Mouse (Mus musculus): Measurements from ENCODE around the gene Cpm. TPM values are rescaled to one million over a fixed set of nuclear protein-coding genes. Genes with fewer than 3 reads are reported as not detected.
"Not testable (repeated sequence)": the region's sequence is repeated elsewhere in the genome, so short reads cannot be mapped to it uniquely, and the experiment has no call there.

Gene Cpm
- total RNA-seq, 2 experiments from 2014 or later, result 5.7 to 5.9 TPM

DNA sequence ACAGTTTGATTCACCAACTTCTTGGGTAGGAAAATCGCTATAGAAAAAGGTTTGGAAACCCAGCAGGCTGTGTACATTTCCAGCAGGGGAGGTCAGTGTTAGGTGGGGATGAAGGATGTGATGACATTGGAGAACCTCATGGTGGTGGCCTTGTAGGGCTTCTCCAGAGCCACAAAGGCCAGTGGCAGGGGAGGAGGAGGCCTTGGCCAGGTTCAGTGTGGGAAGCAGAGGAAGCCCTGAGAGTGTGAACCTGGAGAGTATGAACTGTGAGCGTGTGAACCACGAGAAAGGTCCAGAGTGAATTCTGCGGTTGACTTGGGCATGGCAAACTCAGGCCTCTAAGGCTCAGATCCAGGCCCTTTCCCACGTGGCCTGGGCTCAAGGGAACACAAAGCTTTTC lies 99.3 kb downstream of the Cpm start:
- DNase-seq, result no peak
- intact Hi-C loops (cut with DNase I), result no loop called here

DNA sequence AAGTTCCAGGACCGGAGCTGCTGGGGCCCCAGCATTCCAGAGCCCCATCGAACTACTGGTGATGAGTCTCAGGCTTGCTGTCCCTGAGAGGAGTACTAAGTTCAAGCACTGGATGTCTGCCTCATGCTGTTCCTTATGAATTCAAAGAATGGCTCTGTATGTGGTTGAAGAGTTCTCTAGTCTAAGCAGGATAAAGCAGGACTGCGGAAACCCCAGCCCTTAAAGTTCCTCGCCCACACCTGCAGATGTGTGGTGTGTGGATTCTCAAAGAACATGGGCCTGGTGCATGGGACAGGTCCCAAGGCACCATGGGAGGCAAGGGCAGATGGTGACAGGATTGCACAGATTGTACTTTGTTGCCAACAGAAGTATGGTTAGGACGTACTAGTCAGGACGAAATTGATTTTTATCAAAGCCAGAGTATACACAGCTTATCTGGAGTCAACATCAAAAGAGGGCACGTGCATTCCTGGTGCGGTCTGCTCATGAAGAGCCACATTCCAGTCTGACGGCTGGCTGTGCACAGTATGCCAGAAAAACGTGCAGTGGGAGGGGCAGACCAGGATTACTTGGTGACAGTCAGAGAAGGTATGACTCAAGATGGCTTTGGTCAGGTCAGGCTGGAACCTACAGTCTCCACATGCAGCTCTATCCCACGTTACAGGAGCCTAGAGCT lies 100.0 kb downstream of the Cpm start:
- intact Hi-C loops (cut with DNase I), result no loop called here
- DNase-seq, result no peak

DNA sequence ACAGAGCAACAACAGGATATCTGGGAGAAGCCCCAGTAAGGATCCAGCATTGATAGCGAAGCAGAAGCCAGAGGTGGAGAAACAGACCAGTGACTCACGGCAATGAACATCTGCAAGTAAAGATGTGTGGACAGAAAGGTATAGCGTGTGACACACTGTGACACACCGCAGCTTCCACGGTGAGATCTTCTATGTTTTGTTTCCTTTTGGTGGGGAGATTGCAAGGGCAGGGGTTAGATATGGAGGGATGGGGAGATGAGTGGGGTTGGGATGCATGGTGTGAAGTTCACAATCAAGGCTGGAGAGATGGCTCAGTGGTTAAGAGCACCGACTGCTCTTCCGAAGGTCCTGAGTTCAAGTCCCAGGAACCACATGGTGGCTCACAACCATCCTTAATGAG lies 100.8 kb downstream of the Cpm start:
- DNase-seq, result no peak
- intact Hi-C loops (cut with DNase I), result loop anchor here (2.0 kb wide), 1 partner anchor 381 kb away; no protein-coding TSS in a partner anchor

DNA sequence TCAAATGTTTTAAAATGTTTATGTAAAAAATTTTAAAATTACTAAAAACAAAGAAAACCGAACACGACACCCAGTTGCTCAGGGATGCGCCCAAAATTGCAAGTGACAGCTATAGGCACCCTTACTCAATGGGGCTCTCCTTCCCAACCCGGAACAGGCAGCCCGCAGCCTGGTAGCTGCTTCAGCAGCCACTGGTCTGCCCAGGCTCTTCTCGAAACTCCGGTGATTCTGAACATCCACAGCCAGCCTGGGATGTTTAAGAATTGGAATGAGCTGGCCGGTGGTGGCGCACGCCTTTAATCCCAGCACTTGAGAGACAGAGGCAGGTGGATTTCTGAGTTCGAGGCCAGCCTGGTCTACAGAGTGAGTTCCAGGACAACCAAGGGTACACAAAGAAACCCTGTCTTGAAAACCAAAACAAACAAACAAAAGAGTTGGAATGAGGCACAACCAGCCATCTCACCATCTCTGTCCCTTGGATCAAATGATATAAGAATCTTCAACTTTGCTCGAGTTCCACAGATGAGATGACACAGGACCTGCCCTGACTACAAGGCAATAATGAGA lies 101.4 kb downstream of the Cpm start:
- intact Hi-C loops (cut with DNase I), result loop anchor here (1.0 to 2.0 kb wide), 2 partner anchors 380 to 640 kb away; no protein-coding TSS in a partner anchor
- DNase-seq, result no peak

DNA sequence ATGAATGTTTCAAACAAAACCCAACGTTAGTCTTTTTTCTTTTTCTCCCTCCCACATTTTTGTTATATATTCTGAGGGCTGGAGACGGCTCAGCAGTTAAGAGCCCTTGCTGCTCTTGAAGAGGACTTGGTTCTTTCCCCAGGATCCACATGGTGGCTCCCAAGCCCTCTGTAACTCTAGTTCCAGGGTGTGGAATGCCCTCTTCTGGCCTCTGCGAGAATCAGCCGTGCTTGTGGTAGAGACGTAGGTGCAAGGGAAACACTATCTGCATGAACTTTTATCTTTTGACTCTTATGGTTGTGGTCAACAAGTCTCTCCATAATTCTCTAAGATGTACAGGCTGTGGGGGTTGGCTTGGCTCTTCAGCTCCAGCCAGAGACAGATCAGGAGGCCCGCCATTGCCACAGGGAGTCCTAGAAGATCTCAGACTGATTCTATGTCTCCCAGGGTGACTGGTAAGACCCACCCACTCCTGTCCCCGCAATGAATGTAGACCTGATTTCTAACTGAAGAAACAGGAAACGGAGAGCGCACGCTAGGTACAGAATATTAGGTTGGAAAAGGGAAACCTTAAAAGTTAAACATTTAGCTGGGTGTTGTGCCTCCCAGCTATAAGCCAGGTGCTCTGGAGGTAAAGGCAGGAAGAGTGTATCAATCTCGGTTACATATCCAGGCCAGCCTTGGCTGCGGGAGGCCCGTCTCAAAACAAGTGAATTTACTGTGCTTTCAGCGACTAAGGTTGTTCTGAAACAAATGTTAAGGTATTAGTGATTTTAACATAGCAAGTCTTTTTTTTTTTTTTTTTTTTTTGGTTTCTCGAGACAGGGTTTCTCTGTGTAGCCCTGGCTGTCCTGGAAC lies 102.2 kb downstream of the Cpm start:
- DNase-seq, result peak; percentile 65 to 71
- intact Hi-C loops (cut with DNase I), result loop anchor here (1.0 to 2.0 kb wide), 2 partner anchors 379 to 639 kb away; no protein-coding TSS in a partner anchor

DNA sequence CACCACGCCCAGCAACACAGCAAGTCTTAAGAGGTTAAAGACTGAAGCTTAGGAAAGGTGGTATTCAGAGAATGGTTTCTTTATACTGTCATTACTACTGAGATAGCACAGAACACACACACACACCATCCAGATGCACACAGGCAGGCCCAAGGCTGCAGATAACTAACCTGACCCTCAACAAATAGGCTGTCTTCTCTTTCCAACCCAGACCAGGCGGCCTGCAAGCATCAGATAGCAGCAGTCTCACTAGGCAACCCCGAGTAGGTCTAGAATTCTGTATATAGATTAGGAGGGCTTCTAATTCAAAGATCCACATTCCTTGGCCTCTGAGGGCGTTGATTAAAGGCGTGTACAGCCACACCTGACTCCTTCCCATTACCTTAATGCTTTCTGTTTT lies 102.9 kb downstream of the Cpm start:
- intact Hi-C loops (cut with DNase I), result no loop called here

DNA sequence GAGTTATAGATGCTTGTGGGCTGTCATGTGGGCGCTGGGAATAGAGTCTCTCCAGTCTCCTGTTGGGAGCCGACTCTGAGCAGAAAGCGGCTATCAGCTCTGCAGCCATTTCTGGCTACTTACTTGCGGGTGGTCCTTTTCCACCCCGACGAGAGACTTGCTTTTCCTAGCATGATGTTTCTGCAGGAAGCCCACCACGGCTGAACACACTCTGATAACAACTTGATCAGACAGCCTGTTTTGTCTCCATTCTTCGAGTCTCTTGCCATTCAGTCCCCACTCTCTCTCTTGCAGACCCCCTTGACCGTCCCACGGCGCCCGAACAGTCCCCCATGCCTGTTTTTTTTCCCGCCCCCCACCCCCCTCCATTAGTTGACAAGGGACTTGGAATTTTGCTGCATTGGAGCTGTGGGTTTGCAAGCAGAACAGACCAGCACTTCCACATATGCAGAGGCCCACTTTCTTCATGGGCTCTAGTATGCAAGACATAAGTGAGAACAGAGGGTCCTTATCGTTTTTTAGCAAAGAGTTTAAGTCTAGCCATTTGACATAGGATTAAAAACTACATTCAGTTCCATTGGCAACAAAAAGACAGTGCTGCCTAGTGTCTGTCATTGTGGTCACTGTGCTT lies 103.8 kb downstream of the Cpm start:
- intact Hi-C loops (cut with DNase I), result no loop called here
- no peak for DNase-seq

More for the DNA sequence above, 102.9 kb downstream of the Cpm start:
- no peak for DNase-seq

DNA sequence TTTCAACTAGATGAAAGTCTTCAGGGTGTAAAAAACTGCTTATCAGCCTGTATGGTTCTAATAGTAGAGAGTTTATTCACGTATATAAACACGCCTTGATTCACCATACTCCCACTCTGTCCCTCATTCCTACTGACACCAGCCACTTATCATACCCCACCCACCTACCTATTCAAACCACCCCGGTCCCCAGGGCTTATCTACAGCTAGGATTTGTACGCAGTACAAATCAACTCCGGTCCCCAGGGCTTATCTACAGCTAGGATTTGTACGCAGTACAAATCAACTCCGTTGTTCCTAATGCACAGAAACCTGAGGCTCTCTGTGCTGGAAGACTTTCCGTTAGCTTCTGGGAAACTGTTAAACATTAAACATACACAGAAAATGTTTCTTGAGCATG lies 104.3 kb downstream of the Cpm start:
- DNase-seq; intact Hi-C loops (cut with DNase I): not testable (repeated sequence)

DNA sequence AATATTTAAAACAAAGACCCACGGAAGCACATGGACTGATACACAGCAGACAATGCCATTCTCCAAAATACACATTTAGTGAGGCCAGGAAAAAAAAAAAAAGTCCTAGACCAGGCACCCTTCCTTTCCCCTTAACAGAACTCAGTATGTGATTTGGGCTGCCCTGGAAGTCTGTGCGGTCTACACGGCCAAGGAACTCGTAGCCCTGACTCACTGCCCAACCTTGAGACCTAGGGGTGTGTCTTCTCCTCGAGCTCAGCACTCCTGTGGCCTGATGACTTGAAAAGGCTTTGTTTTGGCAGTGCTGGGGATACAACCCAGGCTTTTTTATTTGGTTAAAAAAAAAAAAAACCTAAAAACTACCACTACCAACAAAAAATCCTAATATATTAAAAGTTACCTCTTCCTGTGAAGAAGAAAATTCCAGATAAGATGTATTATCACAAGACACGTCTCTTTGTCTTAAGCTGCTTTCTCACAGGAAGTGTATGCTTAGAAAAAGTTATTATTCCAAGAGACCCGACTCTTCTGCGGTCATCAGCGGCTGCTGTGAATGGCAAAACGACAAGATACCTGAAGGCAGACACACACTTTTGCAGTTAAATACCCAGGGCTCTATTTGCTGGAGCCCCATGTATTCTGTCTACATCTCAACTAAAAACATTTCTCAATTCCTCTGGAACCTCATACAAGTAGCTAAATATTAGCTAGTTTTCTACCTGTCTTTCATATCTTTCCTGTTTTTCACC lies 105.0 kb downstream of the Cpm start:
- intact Hi-C loops (cut with DNase I); DNase-seq: not testable (repeated sequence)

DNA sequence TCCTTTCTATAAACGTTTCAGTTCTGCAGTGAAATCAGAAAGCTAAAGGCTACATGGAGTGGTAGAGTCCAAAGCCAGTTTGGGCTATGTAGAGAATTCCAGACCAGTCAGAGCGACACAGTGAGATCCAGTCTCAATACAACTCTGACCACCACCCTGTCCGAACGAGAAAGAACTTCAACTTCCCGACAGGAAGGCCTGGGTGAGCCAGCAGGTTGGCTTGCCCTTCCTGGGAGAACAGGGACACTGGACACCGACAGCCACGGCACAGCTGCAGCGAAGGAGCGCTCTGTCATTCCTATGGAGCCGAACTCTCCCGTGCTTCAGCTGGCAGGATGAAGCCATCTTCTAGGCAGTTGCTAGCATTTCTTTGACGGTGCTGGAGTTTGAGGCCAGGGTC lies 106.1 kb downstream of the Cpm start:
- intact Hi-C loops (cut with DNase I); DNase-seq: not testable (repeated sequence)

DNA sequence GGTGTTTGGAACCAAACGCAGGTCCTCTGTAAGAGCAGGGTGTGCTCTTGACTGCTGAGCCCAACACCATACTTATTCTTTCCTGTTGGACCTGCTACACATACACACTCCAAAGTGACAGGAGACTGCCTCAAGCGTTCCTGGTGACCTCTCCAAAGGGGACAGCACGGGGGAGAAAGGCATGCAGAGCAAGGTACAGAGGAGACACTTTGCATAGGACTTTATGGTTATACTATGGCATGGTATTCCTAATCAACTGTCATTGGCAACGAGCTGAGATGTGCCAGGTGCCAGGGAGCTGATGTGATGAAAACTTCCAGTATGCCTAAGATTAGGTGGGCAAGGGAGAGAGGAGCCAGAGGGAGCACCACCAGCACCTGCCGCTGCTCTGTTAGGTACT lies 107.3 kb downstream of the Cpm start:
- intact Hi-C loops (cut with DNase I), result no loop called here
- DNase-seq, result no peak

Other genes with a start within 250 kb of the Cpm start
- gene Cpsf6, start 249.5 kb upstream of the Cpm start, total RNA-seq (2021), result 10 to 100 TPM; 55.7 to 61.6 TPM
- gene Mdm2, start 81.3 kb downstream of the Cpm start, total RNA-seq (2021), result 10 to 100 TPM; 48.4 to 51.8 TPM
- gene Slc35e3, start 116.9 kb downstream of the Cpm start, total RNA-seq (2021), result 1 to 10 TPM; 7.4 to 8.5 TPM
- gene Nup107, start 163.2 kb downstream of the Cpm start, total RNA-seq (2021), result 10 to 100 TPM; 14.5 to 14.7 TPM
- gene Rap1b, start 216.5 kb downstream of the Cpm start, total RNA-seq (2021), result 10 to 100 TPM; 89.8 to 96.6 TPM

Measured in heart, postnatal 10 days (tissue).